Mouse (Mus musculus) CH12.LX (cell line): ENCODE data around the gene Tent5c. TPM values are rescaled to one million over a fixed set of nuclear protein-coding genes. Genes with fewer than 3 reads are reported as not detected.

Experiments
- DNase-seq: peaks from one replicate; pipeline ENCODE4 v3.0.0-alpha.2; 2013; ENCODE audit errors: extremely low read depth
- H3K27ac ChIP-seq: 2 replicates; pipeline ENCODE4 v1.5.1; 2012; ENCODE audit warnings: low read depth, mild to moderate bottlenecking, control low read depth, moderate library complexity; ENCODE audit not compliant: insufficient read depth
- H3K27me3 ChIP-seq: replicated peaks from 2 replicates; pipeline ENCODE3; 2012; ENCODE audit warnings: inconsistent platforms
- H3K36me3 ChIP-seq, 2 experiments: replicated peaks in 1 of 2; 2 replicates each; pipeline versions ENCODE3 to v1.6.1; 2012; ENCODE audit warnings: inconsistent platforms in 1 of 2, low read length in 1 of 2, mild to moderate bottlenecking in 1 of 2, mixed read lengths in 1 of 2, moderate library complexity in 1 of 2; ENCODE audit not compliant: control insufficient read depth in 1 of 2, insufficient read depth in 1 of 2
- H3K4me1 ChIP-seq, 2 experiments: 2 replicates each; pipeline ENCODE4 v1.6.1; 2012; ENCODE audit warnings: inconsistent platforms in 1 of 2, moderate library complexity in 1 of 2; ENCODE audit not compliant: insufficient read depth in 2 of 2, control insufficient read depth in 1 of 2
- H3K4me2 ChIP-seq: 2 replicates; pipeline ENCODE4 v1.6.1; 2012; ENCODE audit warnings: low read depth, mild to moderate bottlenecking, control low read depth; ENCODE audit not compliant: poor library complexity, insufficient read depth, severe bottlenecking
- H3K4me3 ChIP-seq, 3 experiments: fragments of 150-350 bp in 1 of 3; sonication (generic) in 1 of 3; replicated peaks in 1 of 3; 2 replicates each; pipeline versions ENCODE3 to v1.5.1; 2011 to 2012; ENCODE audit warnings: low read depth in 2 of 3, low read length in 2 of 3, mild to moderate bottlenecking in 2 of 3, moderate library complexity in 2 of 3, control low read depth in 1 of 3, improper control_type of control experiment in 1 of 3, inconsistent platforms in 1 of 3, mixed read lengths in 1 of 3; ENCODE audit not compliant: poor library complexity in 1 of 3
- H3K79me2 ChIP-seq: replicated peaks from 2 replicates; pipeline ENCODE4 v1.6.1; 2012; ENCODE audit warnings: mild to moderate bottlenecking, moderate library complexity; ENCODE audit not compliant: control insufficient read depth, poor library complexity, insufficient read depth, severe bottlenecking; ENCODE audit errors: extremely low read depth
- H3K9ac ChIP-seq: 2 replicates; pipeline ENCODE4 v1.6.1; 2012; ENCODE audit warnings: low read depth, mild to moderate bottlenecking, control low read depth, moderate library complexity; ENCODE audit not compliant: insufficient read depth
- H3K9me3 ChIP-seq: replicated peaks from 2 replicates; pipeline ENCODE3; 2012; ENCODE audit warnings: low read length, inconsistent platforms, mixed read lengths
- BHLHE40 ChIP-seq: IDR thresholded peaks from 2 replicates; pipeline ENCODE4 v1.6.1; 2011; ENCODE audit warnings: mild to moderate bottlenecking, low read depth, low read length, improper control_type of control experiment
- E2F4 ChIP-seq: IDR thresholded peaks from 2 replicates; pipeline ENCODE4 v1.6.1; 2011; ENCODE audit warnings: low read depth, low read length, improper control_type of control experiment; ENCODE audit not compliant: insufficient replicate concordance
- EP300 ChIP-seq: IDR thresholded peaks from 2 replicates; pipeline ENCODE4 v1.6.1; 2011; ENCODE audit warnings: low read length, improper control_type of control experiment
- GABPA ChIP-seq: IDR thresholded peaks from 2 replicates; pipeline ENCODE4 v1.6.1; 2012; ENCODE audit warnings: low read depth, low read length, improper control_type of control experiment, inconsistent platforms; ENCODE audit not compliant: insufficient replicate concordance
- HCFC1 ChIP-seq: IDR thresholded peaks from 2 replicates; pipeline ENCODE4 v1.6.1; 2012; ENCODE audit warnings: low read depth, mild to moderate bottlenecking, inconsistent platforms, low read length, improper control_type of control experiment
- IRF4 ChIP-seq: IDR thresholded peaks from 2 replicates; pipeline ENCODE4 v1.6.1; 2014; ENCODE audit warnings: low read depth, mild to moderate bottlenecking, inconsistent platforms, low read length, improper control_type of control experiment
- JUN ChIP-seq: IDR thresholded peaks from 2 replicates; pipeline ENCODE4 v1.6.1; 2011; ENCODE audit warnings: low read depth, mild to moderate bottlenecking, low read length, improper control_type of control experiment, moderate library complexity; ENCODE audit not compliant: insufficient read depth
- JUND ChIP-seq: conservative IDR thresholded peaks from 2 replicates; pipeline ENCODE4 v1.6.1; 2011; ENCODE audit warnings: low read depth, low read length, improper control_type of control experiment
- MAX ChIP-seq: IDR thresholded peaks from 2 replicates; pipeline ENCODE4 v1.6.1; 2011; ENCODE audit warnings: low read length, improper control_type of control experiment
- MAZ ChIP-seq: IDR thresholded peaks from 2 replicates; pipeline ENCODE4 v1.6.1; 2012; ENCODE audit warnings: low read depth, mild to moderate bottlenecking, inconsistent platforms, low read length, improper control_type of control experiment, moderate library complexity
- MXI1 ChIP-seq: IDR thresholded peaks from 2 replicates; pipeline ENCODE4 v1.6.1; 2011; ENCODE audit warnings: mild to moderate bottlenecking, low read depth, low read length, improper control_type of control experiment
- MYC ChIP-seq: IDR thresholded peaks from 2 replicates; pipeline ENCODE4 v1.6.1; 2011; ENCODE audit warnings: low read depth, mild to moderate bottlenecking, improper control_type of control experiment, low read length
- NELFE ChIP-seq: IDR thresholded peaks from 2 replicates; pipeline ENCODE4 v1.6.1; 2011; ENCODE audit warnings: low read depth, low read length, improper control_type of control experiment
- NRF1 ChIP-seq: IDR thresholded peaks from 2 replicates; pipeline ENCODE4 v1.6.1; 2014; ENCODE audit warnings: low read depth, mild to moderate bottlenecking, inconsistent platforms, low read length, improper control_type of control experiment, moderate library complexity
- SIN3A ChIP-seq: IDR thresholded peaks from 2 replicates; pipeline ENCODE4 v1.6.1; 2012; ENCODE audit warnings: low read length, improper control_type of control experiment, inconsistent platforms
- SMC3 ChIP-seq: IDR thresholded peaks from 2 replicates; pipeline ENCODE4 v1.6.1; 2011; ENCODE audit warnings: low read depth, low read length, improper control_type of control experiment
- USF2 ChIP-seq: conservative IDR thresholded peaks from 2 replicates; pipeline ENCODE4 v1.6.1; 2011; ENCODE audit warnings: low read depth, low read length, improper control_type of control experiment
- ZKSCAN1 ChIP-seq: IDR thresholded peaks from 2 replicates; pipeline ENCODE4 v1.6.1; 2012; ENCODE audit warnings: low read depth, inconsistent platforms, low read length, improper control_type of control experiment, borderline replicate concordance
- ZNF384 ChIP-seq: IDR thresholded peaks from 2 replicates; pipeline ENCODE4 v1.6.1; 2012; ENCODE audit warnings: low read depth, low read length, improper control_type of control experiment, inconsistent platforms
- dilution Hi-C: fragments of 300-500 bp; cut with MboI; formaldehyde crosslinking; loops from 2 replicates; pipeline ENCODE4 v1.14.3; 2020; ENCODE audit warnings: low sequenced_read_pairs; ENCODE audit not compliant: extremely low pct_unique_long_range_greater_than_20kb, extremely low pct_ligation_motif_present
- in situ Hi-C: fragments of 300-500 bp; cut with MboI; formaldehyde crosslinking; loops from 3 replicates; pipeline ENCODE4 v1.14.3; 2019; ENCODE audit warnings: low sequenced_read_pairs, low pct_ligation_motif_present, low pct_unique_long_range_greater_than_20kb, mixed read lengths
- polyA plus RNA-seq: library from polyadenylated mRNA; unstranded; fragments of >175 nt; gene quantifications from 2 replicates; pipeline ENCODE4 v1.2.1, GENCODE M21; 2012; ENCODE audit warnings: low read depth; ENCODE audit not compliant: insufficient read length
- total RNA-seq, 2 experiments: library from RNA; depleted of rRNA; stranded (reverse); fragments of 300-350 nt in 1 of 2; fragments of >200 nt in 1 of 2; gene quantifications; 2 replicates each; pipeline ENCODE4 v1.2.3; 2012 to 2014

The Tent5c gene
- total and polyA plus RNA-seq, 3 experiments, result 10.6 to 18.7 (median 12.3) TPM

DNA sequence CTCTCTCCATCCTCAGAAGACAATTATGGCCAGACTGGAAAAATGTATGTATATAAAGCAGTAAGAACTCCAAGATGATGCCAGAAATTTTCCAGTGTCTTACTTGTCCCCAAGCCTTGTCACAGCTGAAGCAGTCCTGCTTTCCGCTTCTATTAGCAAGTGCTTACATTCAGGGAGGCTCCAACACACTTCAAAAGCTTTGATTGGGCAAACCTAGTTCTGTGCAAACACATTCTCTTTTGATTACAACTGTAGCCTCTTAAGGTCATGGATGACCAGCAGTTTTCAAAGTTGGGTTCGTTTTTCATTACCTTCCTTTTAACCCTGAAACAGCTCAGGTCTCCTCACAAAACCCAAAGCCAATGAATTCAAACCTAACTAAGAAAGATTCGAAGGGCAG, 19.0 kb downstream of the Tent5c start:
- Histone ChIP-seq H3K27me3 (no peaks in the 10 kb centered on the region), H3K79me2 (peaks cover 3% of the 10 kb centered on the region; the same call in 1 of the 2 replicates), H3K9ac (no peak overlapping the region), H3K9me3 (peaks cover 4% of the 10 kb centered on the region), H3K27ac (no peak overlapping the region), H3K4me1 (peaks cover 2 to 15% of the 10 kb centered on the region in 2 experiments; a peak in 3 of 4 replicates), H3K4me2 (no peak overlapping the region), H3K4me3 (no peak overlapping the region), H3K36me3 (peaks cover 25 to 58% of the 10 kb centered on the region in 2 experiments)
- DNase-seq, result no peak
- TF ChIP-seq GABPA (no peak), BHLHE40 (no peak), EP300 (no peak), NELFE (no peak), MYC (no peak), MAZ (no peak), JUND (no peak), IRF4 (no peak), ZNF384 (no peak), JUN (no peak), MXI1 (no peak), HCFC1 (no peak), SMC3 (no peak), NRF1 (no peak), SIN3A (no peak), ZKSCAN1 (no peak)
- in situ Hi-C loops, result no loop called here
- dilution Hi-C loops, result no loop called here

DNA sequence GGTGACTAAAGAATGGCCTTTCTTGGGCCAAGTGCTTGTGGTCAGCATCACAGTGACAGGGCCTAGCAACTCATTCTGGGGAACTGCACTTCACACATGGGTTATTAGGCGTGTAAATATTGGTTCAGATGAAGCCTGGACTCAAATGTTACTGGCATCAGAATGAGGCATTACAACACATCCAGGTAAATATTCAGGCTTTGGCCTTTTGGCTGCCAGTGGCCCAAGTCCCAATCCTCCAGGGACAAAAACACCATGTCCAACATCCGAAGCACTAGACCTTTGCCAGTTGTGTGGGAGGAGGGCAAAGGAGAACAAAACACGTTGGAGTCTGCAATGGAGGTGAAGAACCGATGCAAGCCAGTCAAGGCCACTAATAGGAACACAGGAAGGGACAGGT, 22.6 kb downstream of the Tent5c start:
- H3K9me3 ChIP-seq, result no peaks in the 10 kb centered on the region
- peaks cover 3 to 24% of the 10 kb centered on the region in 2 experiments for H3K36me3 ChIP-seq
- H3K4me1 ChIP-seq, result peaks cover 16 to 32% of the 10 kb centered on the region in 2 experiments
- no peak overlapping the region for H3K27ac ChIP-seq
- H3K79me2 ChIP-seq, result peaks cover 3% of the 10 kb centered on the region; the same call in 1 of the 2 replicates
- no peak overlapping the region for H3K9ac ChIP-seq
- no peak for DNase-seq
- H3K4me2 ChIP-seq, result no peak overlapping the region
- dilution Hi-C loops (no loop called here), in situ Hi-C loops (no loop called here)
- no peak overlapping the region for H3K4me3 ChIP-seq
- TF ChIP-seq E2F4, result no peak
- no peak for TF ChIP-seq GABPA
- TF ChIP-seq MAX, result no peak
- no peak for TF ChIP-seq USF2
- H3K27me3 ChIP-seq, result no peaks in the 10 kb centered on the region
